Mouse (Mus musculus) neural tube, postnatal 0 days (tissue): ENCODE measurements around the gene Gm3194. TPM values are rescaled to one million over a fixed set of nuclear protein-coding genes. Genes with fewer than 3 reads are reported as not detected.

ENCODE experiments used
- polyA plus RNA-seq: library from polyadenylated mRNA; unstranded; fragments of >200 nt; fragmentation: Nextera tagmentation; extraction: Ambion mirVana; gene quantifications from 2 replicates; pipeline ENCODE4 v1.2.1, GENCODE M21; 2015

Gm3194 gene
- 0.37 and 1.7 TPM in 2 replicates for polyA plus RNA-seq

GRCm38 (mm10) chr14:5455367-5455766 lies at the start of gene Gm3194:
Gene Gm3194 (minus strand): TSS chr14:5455467.

GRCm38 (mm10) chr14:5501374-5501773 lies 46.1 kb upstream of the Gm3194 start, which contains the start of gene Gm3488:
Gene Gm3488 (plus strand): TSS chr14:5501674.

DNA sequence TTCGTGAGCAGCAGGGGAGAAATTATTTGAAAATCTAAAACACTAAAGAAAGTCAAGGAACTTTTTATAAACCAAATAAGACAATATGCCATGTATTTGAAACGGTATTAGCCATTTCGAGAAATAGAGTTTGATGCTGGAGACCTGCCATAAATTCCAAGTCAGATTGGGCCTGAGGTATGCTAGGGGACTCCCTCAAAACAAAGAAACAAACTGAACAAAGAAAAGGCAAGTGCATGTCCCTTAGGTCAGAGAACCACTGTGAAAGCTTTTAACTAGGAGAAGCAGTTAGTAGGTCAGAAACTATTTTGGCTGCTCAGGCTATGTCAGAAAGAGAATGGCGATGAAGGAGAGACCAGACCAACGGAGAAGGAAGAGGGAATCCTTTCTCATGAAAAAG lies 28.6 kb upstream of the Gm3194 start, which contains the start of gene Gm3187:
Gm3187 (plus strand) TSS at position 301 of the 400 bp plus-strand sequence.

DNA sequence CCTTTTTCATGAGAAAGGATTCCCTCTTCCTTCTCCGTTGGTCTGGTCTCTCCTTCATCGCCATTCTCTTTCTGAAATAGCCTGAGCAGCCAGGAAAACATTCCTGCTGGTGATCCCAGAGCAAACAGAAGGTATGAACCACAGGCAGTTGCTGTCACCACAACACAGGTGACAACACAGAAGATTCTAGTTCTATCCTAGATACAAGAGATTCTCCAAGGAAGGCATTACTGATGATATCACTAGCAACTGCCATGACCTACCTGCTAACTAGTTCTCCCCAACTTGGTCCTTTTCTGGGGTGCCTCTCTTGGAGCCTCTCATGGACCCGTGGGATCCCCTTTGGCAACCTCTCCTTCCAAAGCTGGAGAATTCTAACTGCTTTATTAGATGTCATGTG lies 22.5 kb upstream of the Gm3194 start, which contains the start of gene Gm8246:
Gm8246 (minus strand) TSS at position 101 of the 400 bp plus-strand sequence.

GRCm38 (mm10) chr14:5388949-5389348 lies 66.3 kb downstream of the Gm3194 start, which contains the start of gene Gm3500:
Gene Gm3500 (minus strand): TSS chr14:5389049.

Other genes starting within 250 kb of the Gm3194 start
- gene Gm3526, start 194.9 kb downstream of the Gm3194 start, polyA plus RNA-seq: not detected in 2 replicates
- not detected in 2 replicates for gene Gm3542, start 120.5 kb downstream of the Gm3194 start, polyA plus RNA-seq
- 0.26 and 1.4 TPM in 2 replicates for gene Gm3500, start 66.4 kb downstream of the Gm3194 start, polyA plus RNA-seq
- not detected in 2 replicates for gene Gm8246, start 22.4 kb upstream of the Gm3194 start, polyA plus RNA-seq
- 0.23 TPM in 1 of 2 replicates, not detected in the other for gene Gm3187, start 28.7 kb upstream of the Gm3194 start, polyA plus RNA-seq
- 12.3 and 16.9 TPM in 2 replicates for gene Gm3488, start 46.2 kb upstream of the Gm3194 start, polyA plus RNA-seq
- gene Gm3532, start 83.0 kb upstream of the Gm3194 start, polyA plus RNA-seq: not detected in 2 replicates
- not detected in 2 replicates for gene Gm8265, start 177.6 kb upstream of the Gm3194 start, polyA plus RNA-seq
- gene Gm9603, start 232.0 kb upstream of the Gm3194 start, polyA plus RNA-seq: not detected in 2 replicates